13 mouse cellular contexts compared by ENCODE assay signal in the genomic region with DNA sequence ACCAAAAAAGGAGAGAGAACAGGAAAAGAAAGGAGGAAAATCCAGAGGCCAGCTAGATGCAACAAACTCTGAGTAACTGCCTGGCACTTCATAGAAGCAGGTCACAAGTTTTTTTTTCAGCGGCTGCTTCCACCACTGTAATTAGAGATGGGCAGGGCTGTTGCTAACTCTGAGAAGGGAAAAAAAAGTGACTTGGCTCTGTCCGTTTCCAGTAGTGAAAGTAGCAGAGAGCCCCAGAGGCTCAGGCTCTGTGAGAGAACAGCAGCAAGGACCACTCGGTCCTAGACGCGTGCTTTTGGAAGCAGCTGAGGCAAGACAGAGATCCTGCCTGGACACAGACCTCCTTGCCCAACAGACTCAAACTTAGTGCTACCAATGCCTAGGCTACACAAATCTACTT. TPM values are rescaled to one million over a fixed set of nuclear protein-coding genes. Genes with fewer than 3 reads are reported as not detected.
DNase-seq lines count a peak whose midpoint lies in the region; ATAC-seq and TF ChIP-seq lines count a peak whose summit lies in the region.
"Had no signal": no experiment of that assay in that cellular context is flagged by ENCODE, and none has a peak within 500 bp of the region (broad histone marks: within the 10 kb centered on the region; RNA-seq: fewer than 3 reads in every experiment).

No protein-coding gene starts in this region.

- no peak for TF ChIP-seq EP300 in stomach, postnatal 0 days (optimal IDR thresholded peaks at IDR 0.05)

- no peak for TF ChIP-seq CTCF in stomach, postnatal 0 days (IDR thresholded peaks at IDR 0.05; ENCODE audit: low read depth)

- ATAC-seq in heart, embryonic 13.5 days (ENCODE audit: extremely low read depth, insufficient number of reproducible peaks, low FRiP score, low TSS enrichment): no peak
- no peak for ATAC-seq in stomach, postnatal 0 days (ENCODE audit: low FRiP score, low TSS enrichment)
- ATAC-seq: forebrain, embryonic 14.5 days had no signal

- peak overlapping the region; percentile 49 for H3K4me2 ChIP-seq in heart, embryonic 13.5 days
- 0 out of 2 replicates have a peak overlapping the region, but pooled peaks have one; percentile 23 for H3K4me2 ChIP-seq in stomach, postnatal 0 days (replicated peaks; ENCODE audit: low read depth)

- 15% methylated on average over 5 of the region's 5 CpGs for WGBS in heart, embryonic 13.5 days
- 31% methylated on average over 5 of the region's 5 CpGs for WGBS in stomach, postnatal 0 days

- intact Hi-C loops in heart, postnatal 25 days (cut with DNase I): no loop called here

- peak; percentile 46 to 50 for DNase-seq in heart, adult 18-20 months
- no peak for DNase-seq in heart, postnatal 25 days (ENCODE audit: low spot score)
- DNase-seq in lung, postnatal 10 days: peak; percentile 30
- DNase-seq in lung, postnatal 25 days (ENCODE audit: low spot score): no peak
- no peak for DNase-seq in stomach, postnatal 0 days (ENCODE audit: low spot score)
- DNase-seq in right cerebral cortex, postnatal 10 days (ENCODE audit: low spot score in 2 of 2): no peak
- DNase-seq in spleen, postnatal 4 days (ENCODE audit: low spot score in 2 of 2): no peak
- DNase-seq: retina, postnatal 1 day had no signal

- H3K27ac ChIP-seq in heart, embryonic 13.5 days (replicated peaks): peak overlapping the region; percentile 42; the same call in 1 of the 2 replicates
- 0 out of 2 replicates have a peak overlapping the region, but pooled peaks have one; percentile 41 for H3K27ac ChIP-seq in stomach, postnatal 0 days (replicated peaks)

- no peaks in the 10 kb centered on the region for H3K9me3 ChIP-seq in heart, embryonic 13.5 days
- no peaks in the 10 kb centered on the region for H3K9me3 ChIP-seq in stomach, postnatal 0 days (ENCODE audit: control insufficient read depth, low read length)

- peaks cover 14% of the 10 kb centered on the region for H3K36me3 ChIP-seq in heart, embryonic 13.5 days
- H3K36me3 ChIP-seq in stomach, postnatal 0 days (ENCODE audit: control insufficient read depth, insufficient read depth, low read length): no peaks in the 10 kb centered on the region

- no peak overlapping the region for H3K4me3 ChIP-seq in heart, embryonic 13.5 days
- no peak overlapping the region for H3K4me3 ChIP-seq in stomach, postnatal 0 days (ENCODE audit: low read depth, low read length)

- peaks cover 48% of the 10 kb centered on the region for H3K4me1 ChIP-seq in heart, embryonic 13.5 days
- H3K4me1 ChIP-seq in stomach, postnatal 0 days (replicated peaks; ENCODE audit: control insufficient read depth, insufficient read depth): no peaks in the 10 kb centered on the region

- H3K27me3 ChIP-seq in heart, embryonic 13.5 days (replicated peaks): no peaks in the 10 kb centered on the region; the same call in 1 of the 2 replicates
- no peaks in the 10 kb centered on the region for H3K27me3 ChIP-seq in stomach, postnatal 0 days (ENCODE audit: control insufficient read depth, insufficient read depth, low read length)

- peak overlapping the region; percentile 69; the same call in 1 of the 2 replicates for H3K9ac ChIP-seq in heart, embryonic 13.5 days
- no peak overlapping the region for H3K9ac ChIP-seq in stomach, postnatal 0 days (ENCODE audit: low read length)

RNA-seq across cellular contexts. Expression of gene Apoh, which starts 6.7 kb away (rescaled TPM):
- under 1 TPM in 1 of 2 experiments, not detected in 1; 0.22 TPM for total RNA-seq in heart, adult 18-20 months (2021)
- total RNA-seq in heart, postnatal 25 days (2021): under 1 TPM; 0.28 to 0.42 TPM
- polyA plus RNA-seq in heart, embryonic 13.5 days (2015; fragmentation: Nextera tagmentation; extraction: Ambion mirVana): 1.4 and 4.7 TPM in 2 replicates
- polyA plus RNA-seq in stomach, postnatal 0 days (2015; fragmentation: Nextera tagmentation; extraction: Ambion mirVana): 3.3 and 7.0 TPM in 2 replicates
- total RNA-seq: hematopoietic stem cell, adult 5-6 weeks; megakaryocyte progenitor cell, adult 5-6 weeks had no signal
- polyA plus RNA-seq: forebrain, embryonic 14.5 days; neural tube, embryonic 11.5 days had no signal

RNA-seq across cellular contexts. Expression of gene Prkca, which starts 7.3 kb away (rescaled TPM):
- total RNA-seq in heart, adult 18-20 months (2021): 10 to 100 TPM; 35.5 to 36.3 TPM
- total RNA-seq in heart, postnatal 25 days (2021): 10 to 100 TPM; 39.0 to 39.7 TPM
- 12.0 and 12.9 TPM in 2 replicates for polyA plus RNA-seq in heart, embryonic 13.5 days (2015; fragmentation: Nextera tagmentation; extraction: Ambion mirVana)
- 3.7 and 5.1 TPM in 2 replicates for polyA plus RNA-seq in stomach, postnatal 0 days (2015; fragmentation: Nextera tagmentation; extraction: Ambion mirVana)

Comparison
In these comparisons a context has a peak if more than half of its experiments do, and no peak if none do; other contexts are left out.
1. DNase-seq: peak in heart, adult 18-20 months (2 of 2) and lung, postnatal 10 days (single experiment); none in heart, postnatal 25 days (single experiment), lung, postnatal 25 days (single experiment), stomach, postnatal 0 days (single experiment), right cerebral cortex, postnatal 10 days (0 of 2) and spleen, postnatal 4 days (0 of 2).